Mouse (Mus musculus) lung, adult 10 weeks (tissue): ENCODE data around the gene Cmtm2b. TPM values are rescaled to one million over a fixed set of nuclear protein-coding genes. Genes with fewer than 3 reads are reported as not detected.

Source experiments
- polyA plus RNA-seq: library from polyadenylated mRNA; stranded (reverse); fragments of 350-450 nt; fragmentation: Illumina TruSeq; extraction: RNeasy Lipid Tissue Mini Kit (QIAGEN cat#74804); gene quantifications from one replicate; pipeline ENCODE4 v1.2.3, GENCODE M21; 2014; ENCODE audit warnings: low read depth, low replicate concordance; ENCODE audit not compliant: insufficient read depth

Gene Cmtm2b
- not detected for polyA plus RNA-seq

GRCm38 (mm10) chr8:104321930-104322329 lies at the start of gene Cmtm2b:
Gene Cmtm2b (plus strand): TSS chr8:104322230.

GRCm38 (mm10) chr8:104293081-104293480 lies 28.9 kb upstream of the Cmtm2b start, which contains the start of gene Cmtm2a:
Gene Cmtm2a (minus strand): TSS chr8:104293181.

GRCm38 (mm10) chr8:104309441-104310155 lies 12.4 kb upstream of the Cmtm2b start, which contains the start of the genes Gm45711 and Cmtm1:
Gene Gm45711 (minus strand): TSS chr8:104310081.
Gene Cmtm1 (minus strand): TSS chr8:104310145.

GRCm38 (mm10) chr8:104321267-104321666 lies 763 bp upstream of the Cmtm2b start, which contains the start of gene Gm11020:
Gene Gm11020 (plus strand): TSS chr8:104321567.

GRCm38 (mm10) chr8:104339229-104339982 lies 17.4 kb downstream of the Cmtm2b start, which contains the start of gene Cmtm3:
Gene Cmtm3 (plus strand): TSS chr8:104339410.

Other genes with a start within 250 kb of the Cmtm2b start
- 154 TPM for gene Cdh5, start 220.6 kb upstream of the Cmtm2b start, polyA plus RNA-seq
- 0.13 TPM for gene Bean1, start 151.8 kb upstream of the Cmtm2b start, polyA plus RNA-seq
- 23.0 TPM for gene Tk2, start 73.7 kb upstream of the Cmtm2b start, polyA plus RNA-seq
- 16.5 TPM for gene Cklf, start 71.4 kb upstream of the Cmtm2b start, polyA plus RNA-seq
- not detected for gene Cmtm2a, start 29.0 kb upstream of the Cmtm2b start, polyA plus RNA-seq
- gene Gm45711, start 12.1 kb upstream of the Cmtm2b start, polyA plus RNA-seq = not detected
- gene Cmtm1, start 12.1 kb upstream of the Cmtm2b start, polyA plus RNA-seq = not detected
- gene Gm11020, start 663 bp upstream of the Cmtm2b start, polyA plus RNA-seq = not detected
- gene Cmtm3, start 17.2 kb downstream of the Cmtm2b start, polyA plus RNA-seq = 44.2 TPM
- 10.2 TPM for gene Cmtm4, start 73.6 kb downstream of the Cmtm2b start, polyA plus RNA-seq
- 29.5 TPM for gene Dync1li2, start 120.8 kb downstream of the Cmtm2b start, polyA plus RNA-seq
- 0.15 TPM for gene Terb1, start 187.7 kb downstream of the Cmtm2b start, polyA plus RNA-seq
- gene Nae1, start 212.4 kb downstream of the Cmtm2b start, polyA plus RNA-seq = 34.0 TPM
- 0.70 TPM for gene Car7, start 212.5 kb downstream of the Cmtm2b start, polyA plus RNA-seq